Mouse (Mus musculus): Measurements from ENCODE around the gene Rtn3. TPM values are rescaled to one million over a fixed set of nuclear protein-coding genes. Genes with fewer than 3 reads are reported as not detected.

Gene Rtn3
- total RNA-seq, 2 experiments from 2014 or later: 58.5 to 79.7 TPM

DNA sequence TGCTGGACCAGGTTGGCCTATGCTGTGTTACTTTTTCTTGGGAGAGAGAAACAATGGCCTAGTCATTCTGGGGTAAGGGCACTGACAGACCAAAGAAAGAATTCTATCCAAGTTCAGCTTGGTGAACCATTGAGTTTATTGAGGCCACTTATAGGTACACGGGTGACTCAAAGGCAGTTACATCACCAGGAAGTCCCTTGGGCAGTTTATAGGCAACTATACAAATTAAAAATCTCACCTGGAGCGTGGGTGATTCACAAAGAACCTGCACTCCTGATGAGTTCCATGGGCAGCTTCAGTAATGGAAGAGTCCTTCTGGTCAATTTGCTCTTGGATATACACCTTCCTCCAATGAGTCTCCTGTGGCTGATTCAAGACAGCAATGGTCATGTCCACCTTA lies 9.6 kb upstream of the Rtn3 start:
- no peak for ATAC-seq (replicated peaks; ENCODE audit: low FRiP score, low TSS enrichment, poor library complexity, severe bottlenecking)

DNA sequence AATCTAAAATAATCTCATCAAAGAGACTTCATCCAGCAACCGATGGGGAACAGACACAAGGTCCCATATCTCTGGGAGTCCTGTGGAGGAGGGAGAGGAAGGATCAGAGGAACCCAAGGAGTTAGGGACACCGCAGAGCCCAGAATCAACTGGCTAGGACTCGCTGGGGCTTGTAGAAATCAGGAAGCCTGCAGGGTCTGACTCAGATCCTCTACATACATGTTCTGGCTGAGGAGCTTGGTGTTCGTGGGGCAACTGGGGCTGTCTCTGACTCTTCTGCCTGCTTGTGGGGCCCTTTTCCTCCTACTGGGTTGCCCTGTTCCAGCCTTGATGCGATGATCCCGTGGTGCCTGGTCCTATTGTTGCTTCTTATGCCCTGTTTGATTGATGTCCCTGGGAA lies 8.9 kb upstream of the Rtn3 start:
- ATAC-seq (replicated peaks; ENCODE audit: low FRiP score, low TSS enrichment, poor library complexity, severe bottlenecking): no peak

DNA sequence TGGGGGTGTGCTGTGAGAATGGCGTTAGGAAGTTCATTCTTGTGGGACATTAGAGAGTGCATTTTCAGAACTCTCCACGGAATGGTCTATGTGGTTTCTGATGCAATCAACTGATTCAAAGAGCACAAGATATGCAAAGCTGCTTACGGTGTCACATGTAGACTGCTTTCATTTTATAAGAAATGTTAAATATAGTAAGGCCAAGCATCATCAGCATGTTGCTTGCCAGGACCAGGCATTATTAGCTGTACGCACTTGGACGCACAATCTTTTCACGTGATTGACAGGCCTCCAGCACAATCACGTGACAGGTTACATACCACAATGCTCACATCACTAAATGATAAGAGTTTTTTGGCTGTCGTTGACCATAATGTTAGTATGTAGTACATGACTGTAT lies 4.6 kb upstream of the Rtn3 start:
- ATAC-seq (replicated peaks; ENCODE audit: low FRiP score, low TSS enrichment, poor library complexity, severe bottlenecking): no peak

DNA sequence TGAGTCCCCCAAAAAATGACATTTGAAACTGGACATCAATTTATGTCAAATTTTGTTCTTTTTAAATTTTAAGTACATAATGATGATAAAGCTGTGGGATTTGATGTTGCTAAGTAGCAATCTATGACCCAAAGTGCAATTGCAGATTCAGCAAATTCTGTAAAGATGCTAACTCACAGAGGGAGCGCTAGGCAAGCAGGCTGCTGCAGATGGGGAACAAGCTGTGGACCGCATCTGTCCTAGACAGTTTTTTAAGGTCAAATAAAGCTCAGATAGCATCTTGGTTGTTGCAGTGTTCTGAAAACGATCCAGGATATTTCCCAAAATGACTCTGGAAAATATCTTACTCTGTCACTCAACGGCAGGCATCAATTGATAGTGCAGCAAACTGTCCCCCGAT lies 995 bp upstream of the Rtn3 start:
- no peak for ATAC-seq (replicated peaks; ENCODE audit: low FRiP score, low TSS enrichment, poor library complexity, severe bottlenecking)

DNA sequence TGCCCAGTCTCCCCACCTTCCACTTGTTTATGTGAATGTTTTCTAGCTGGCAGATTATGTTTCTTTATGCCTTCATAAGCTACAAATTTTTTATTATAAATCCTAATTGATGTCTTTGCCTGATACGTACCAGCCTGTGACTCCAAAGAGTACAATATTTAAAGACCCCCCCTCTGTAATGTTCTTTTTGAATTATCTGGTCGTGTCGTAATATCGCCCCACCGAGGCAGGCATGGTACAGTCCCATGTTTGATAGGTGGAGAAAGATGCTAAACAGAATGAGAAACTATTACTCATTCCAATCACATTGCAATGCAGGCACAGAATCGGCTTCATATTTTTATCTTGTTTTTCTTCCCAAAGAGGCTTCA lies 416 bp upstream of the Rtn3 start:
- peak; percentile 75 for ATAC-seq (replicated peaks; ENCODE audit: low FRiP score, low TSS enrichment, poor library complexity, severe bottlenecking)

DNA sequence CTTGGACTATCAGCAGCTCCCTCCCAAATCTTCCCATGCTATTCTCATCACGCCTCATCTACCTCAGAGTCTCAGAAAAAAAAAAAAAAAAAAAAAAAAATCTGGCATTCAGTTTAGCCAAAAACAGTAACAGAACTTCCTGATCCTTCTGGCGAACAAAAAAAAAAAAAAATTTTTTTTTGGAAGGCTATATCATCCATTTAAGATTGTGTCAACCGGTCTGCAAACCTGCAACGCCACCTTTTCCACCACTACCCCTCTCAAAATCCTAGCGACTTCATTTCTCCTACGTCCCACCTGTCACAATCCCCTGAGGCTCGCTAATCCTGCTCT lies 849 bp downstream of the Rtn3 start:
- ATAC-seq (replicated peaks; ENCODE audit: low FRiP score, low TSS enrichment, poor library complexity, severe bottlenecking): no peak

DNA sequence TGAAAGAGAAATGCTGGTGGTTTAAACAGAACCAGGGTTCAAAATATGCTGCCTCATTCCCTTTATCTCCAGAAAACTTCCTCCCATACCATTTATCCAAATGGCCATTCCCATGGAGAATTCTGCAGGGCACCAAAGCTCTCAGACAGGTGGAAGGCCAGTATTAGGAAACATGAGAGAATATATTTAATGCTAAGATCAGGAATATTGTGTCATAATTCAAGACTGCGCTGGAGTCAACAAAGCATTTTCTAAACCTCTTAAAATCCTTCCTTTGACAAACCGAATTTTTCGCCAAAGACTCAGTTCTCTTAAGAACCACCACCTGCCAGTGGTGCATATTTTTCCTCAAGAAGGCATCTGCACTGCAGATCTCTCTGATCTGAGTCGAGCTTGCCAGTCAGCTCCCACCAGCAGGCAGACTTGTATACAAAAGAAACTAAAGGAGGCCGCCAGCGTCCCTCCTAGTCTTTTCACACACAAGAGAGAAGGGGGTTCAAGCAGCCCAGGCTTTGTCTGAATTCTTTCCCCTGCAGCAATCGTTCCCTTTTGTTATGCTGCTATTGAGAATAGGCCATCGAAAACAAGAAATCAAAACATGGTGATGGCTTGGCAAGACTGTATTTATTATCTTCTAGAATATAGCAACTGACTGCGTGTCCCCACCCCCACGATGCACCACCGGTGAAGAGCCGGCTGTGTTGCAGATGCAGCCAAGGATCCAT lies 1.4 kb downstream of the Rtn3 start:
- no peak for ATAC-seq (replicated peaks; ENCODE audit: low FRiP score, low TSS enrichment, poor library complexity, severe bottlenecking)

DNA sequence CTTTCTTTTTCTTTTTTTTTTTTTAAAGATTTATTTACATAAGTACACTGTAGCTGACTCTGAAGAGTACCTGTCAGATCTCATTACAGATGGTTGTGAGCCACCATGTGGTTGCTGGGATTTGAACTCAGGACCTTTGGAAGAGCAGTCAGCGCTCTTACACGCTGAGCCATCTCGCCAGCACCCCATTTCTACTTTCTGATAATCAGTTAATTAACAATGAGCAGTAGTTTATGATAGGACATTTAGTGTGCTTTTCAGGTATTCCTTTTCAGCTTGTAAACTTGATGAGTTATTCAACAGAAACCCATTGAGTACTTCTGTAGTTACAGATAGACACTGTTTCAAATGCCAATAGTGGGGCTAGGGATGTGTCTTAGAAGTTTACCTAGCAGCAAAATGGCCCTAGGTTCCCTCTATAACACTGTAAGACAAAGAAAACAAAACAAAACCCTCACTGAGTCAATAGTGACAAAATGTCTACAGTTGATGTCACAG lies 3.3 kb downstream of the Rtn3 start:
- no peak for ATAC-seq (replicated peaks; ENCODE audit: low FRiP score, low TSS enrichment, poor library complexity, severe bottlenecking)

DNA sequence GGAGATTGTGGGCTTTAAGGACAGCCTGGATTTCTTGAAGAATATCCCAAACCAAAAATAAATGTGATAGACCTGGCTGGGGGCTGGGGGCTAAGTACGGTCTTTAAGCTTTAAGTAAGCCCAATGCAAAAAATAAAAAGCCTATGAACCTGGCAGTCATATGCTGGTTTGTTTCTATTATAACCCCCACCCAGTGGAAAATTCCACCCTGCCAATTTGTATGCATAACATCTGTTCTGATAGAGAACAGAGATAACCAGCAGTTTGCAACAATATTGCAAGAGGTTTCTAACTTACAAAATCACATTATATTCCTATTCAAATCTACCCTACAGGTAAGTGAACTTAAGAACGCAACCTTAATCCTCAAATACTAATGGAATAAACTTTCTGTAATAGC lies 12.4 kb downstream of the Rtn3 start:
- ATAC-seq (replicated peaks; ENCODE audit: low FRiP score, low TSS enrichment, poor library complexity, severe bottlenecking): no peak

DNA sequence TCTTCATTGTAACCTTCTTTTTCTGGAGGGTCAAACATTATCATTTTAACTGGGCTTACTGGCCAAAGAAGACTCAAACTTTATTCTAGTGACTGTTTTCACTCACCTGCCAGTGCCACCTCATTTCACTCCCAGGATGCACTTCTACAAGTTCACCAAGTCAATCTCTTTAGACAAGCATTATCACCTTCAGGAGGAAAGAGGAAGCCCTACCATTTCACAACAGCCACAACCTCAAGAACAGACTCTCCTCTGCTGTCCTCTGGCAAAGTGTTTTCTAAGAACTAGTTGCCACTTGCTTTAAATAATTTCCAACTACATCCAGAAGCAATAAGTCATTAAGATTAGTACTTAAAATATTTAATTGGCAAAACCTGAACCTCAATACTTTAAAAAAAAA lies 15.2 kb downstream of the Rtn3 start:
- no peak for ATAC-seq (replicated peaks; ENCODE audit: low FRiP score, low TSS enrichment, poor library complexity, severe bottlenecking)

DNA sequence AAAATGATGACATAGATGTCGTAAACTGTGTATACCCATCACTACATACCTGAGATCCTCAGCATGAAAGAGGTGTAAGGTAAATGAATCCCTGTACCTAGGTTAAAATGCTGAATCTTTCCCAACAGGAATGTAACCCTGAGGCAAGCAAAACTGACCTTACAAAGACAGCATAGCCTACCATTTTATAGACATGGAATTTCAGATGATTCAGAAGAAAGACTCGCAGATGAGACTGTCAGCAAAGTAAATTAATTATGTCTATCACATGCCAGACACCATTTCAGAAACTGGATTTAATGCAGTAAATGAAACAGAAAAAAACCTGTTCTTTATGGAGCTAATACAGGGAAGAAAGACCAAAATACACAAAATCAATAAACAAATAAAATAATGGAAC lies 23.7 kb downstream of the Rtn3 start:
- ATAC-seq (replicated peaks; ENCODE audit: low FRiP score, low TSS enrichment, poor library complexity, severe bottlenecking): no peak

DNA sequence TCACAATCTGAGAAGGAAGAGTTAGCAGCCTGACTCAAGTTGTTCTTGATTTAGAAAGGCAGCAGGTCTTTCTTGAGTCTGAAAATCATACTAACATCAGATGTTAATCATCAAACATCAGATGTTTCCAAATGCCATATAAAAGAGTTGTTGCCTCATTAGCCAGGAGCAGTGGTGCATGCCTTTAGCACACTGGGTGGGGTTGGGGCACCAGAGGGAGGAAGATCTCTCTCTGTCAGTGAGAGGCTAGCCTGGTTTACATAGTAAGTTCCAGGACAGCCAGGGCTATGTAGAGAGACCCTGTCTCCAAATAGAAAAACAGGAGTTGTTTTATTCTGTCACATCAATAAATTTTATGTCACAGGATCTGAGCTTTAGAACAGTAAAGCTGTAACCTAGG lies 24.2 kb downstream of the Rtn3 start:
- ATAC-seq (replicated peaks; ENCODE audit: low FRiP score, low TSS enrichment, poor library complexity, severe bottlenecking): no peak

DNA sequence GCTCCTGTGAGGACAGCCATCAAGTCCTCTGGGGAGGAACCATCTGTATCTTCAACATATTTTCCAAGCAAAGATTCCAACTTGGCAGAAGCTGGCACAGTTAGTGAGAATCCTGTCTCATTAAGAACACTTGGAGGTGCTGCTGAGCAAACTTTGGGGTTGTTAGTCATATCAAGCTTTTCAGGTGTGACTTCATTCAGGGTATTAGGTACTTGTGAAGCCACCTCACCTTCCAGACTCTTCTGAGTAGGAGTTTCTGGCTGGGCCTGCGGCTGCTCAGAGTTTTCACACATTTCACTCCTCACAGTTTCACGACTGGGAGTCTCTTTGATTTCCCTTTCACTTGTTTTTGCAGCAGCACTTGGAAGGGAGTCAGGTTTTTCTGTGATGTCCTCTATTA lies 26.3 kb downstream of the Rtn3 start:
- ATAC-seq (replicated peaks; ENCODE audit: low FRiP score, low TSS enrichment, poor library complexity, severe bottlenecking): no peak

DNA sequence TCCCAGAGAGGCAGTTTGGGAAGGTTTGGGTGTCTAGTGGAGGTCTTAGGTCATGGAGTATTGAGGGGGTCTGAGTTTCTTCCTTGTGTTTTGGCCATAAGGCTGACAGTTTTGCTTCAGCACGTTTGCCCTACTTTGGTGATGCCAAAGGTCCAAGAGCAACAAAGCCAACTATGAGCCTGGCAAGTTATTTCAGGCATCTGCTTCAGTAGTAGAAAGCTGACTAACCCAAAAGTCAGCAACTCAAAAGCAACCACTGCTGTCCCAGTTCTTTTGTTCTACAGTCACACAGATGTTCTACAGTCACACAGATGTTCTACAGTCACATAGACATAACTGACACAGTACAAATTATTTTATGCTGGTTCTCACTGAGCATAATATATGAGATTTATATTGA lies 37.5 kb downstream of the Rtn3 start:
- no peak for ATAC-seq (replicated peaks; ENCODE audit: low FRiP score, low TSS enrichment, poor library complexity, severe bottlenecking)

DNA sequence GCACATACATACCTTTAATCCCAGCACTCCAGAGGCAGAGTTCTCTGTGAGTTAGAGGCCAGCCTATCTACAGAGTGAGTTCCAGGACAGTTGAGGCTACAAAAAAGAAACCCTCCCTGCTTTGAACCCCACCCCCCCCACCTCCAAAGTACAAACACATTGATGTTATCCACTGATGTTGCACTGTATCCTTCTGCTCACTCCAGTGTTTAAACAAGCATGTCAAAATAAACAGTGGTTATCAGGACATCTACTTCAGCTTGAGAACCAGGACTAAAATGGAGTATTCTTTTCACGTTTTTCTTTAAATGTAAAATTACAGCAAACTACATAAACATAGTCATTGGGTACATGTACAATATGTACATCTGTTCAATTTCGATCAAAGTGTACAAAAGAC lies 38.0 kb downstream of the Rtn3 start:
- no peak for ATAC-seq (replicated peaks; ENCODE audit: low FRiP score, low TSS enrichment, poor library complexity, severe bottlenecking)

DNA sequence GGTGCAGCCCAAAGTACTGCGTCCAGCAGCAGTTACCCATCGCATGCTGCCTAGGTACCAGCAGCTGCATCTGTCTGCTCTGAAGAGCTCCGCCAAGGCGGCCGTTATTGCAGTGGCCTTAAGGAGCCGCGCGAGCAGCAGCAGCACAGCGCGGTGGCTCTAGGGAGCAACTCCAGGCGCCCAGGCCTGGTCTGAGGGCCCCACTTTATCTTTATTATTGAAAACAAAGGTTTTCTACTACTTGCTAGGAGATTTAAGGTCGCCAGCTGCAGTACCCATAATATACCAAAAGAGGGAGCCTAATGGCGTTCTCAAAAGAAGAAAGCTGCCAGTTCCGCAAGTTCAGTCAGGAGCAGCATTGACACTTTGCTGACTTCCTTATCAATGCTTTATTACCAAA lies 41.6 kb downstream of the Rtn3 start:
- ATAC-seq (replicated peaks; ENCODE audit: low FRiP score, low TSS enrichment, poor library complexity, severe bottlenecking): peak; percentile 65; the same call in 1 of the 2 replicates

DNA sequence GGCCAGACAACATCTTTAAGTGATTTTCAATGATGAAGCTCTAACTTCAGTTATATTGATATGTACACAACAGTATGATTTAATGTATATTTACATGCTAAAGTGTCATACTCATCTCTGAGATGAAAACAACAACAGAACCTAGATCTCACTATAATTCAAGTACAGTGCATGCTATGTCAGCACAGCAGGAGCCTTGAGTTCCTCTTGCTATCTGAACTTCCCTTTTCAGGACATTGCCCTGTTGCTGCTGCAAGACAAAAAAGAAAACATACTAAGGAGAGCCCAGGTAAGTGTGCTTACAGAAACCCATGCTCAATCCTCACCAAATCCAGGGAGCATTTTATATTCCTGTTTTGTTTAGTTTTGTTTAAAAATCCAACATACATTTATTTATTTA lies 44.8 kb downstream of the Rtn3 start:
- no peak for ATAC-seq (replicated peaks; ENCODE audit: low FRiP score, low TSS enrichment, poor library complexity, severe bottlenecking)

DNA sequence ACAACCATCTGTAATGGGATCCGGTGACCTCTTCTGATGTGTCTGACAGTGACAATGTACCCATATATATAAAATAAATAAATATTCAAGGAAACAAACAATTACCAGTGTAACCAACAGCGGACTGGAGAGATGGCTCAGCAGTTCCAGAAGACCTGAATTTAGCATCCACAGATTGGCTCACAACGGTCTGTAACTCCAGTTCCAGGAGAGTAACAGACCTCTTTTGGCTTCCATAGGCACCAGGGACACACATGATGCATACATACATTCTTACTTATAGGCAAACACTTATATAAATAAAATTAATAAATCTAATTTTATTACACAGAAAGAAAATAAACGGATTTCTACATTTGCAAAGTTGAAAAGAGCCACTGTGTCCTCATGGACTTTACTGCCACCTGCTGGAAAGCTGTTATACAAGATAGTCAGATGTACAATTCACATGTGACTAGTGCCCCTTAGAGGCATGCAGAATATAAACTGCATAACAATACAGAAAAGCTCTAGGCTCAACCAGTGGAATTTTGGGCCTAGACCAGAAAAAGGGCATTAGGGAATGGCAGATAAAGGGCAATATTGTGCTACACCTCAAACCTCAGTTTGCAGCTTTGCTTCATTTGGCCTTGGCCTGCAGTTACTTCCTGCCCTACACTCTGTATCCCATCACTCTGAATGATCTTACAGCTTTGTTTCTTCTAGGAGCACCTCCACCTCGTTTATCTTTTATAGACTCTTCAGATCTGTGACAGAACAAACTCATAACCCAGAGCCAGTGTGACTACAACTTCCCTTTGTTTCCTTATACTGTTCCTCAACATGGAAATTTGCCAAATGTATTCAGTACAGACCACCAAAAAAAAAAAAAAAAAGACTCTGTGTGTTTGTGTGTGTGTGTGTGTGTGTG lies 46.8 kb downstream of the Rtn3 start:
- peak; percentile 82 for ATAC-seq (replicated peaks; ENCODE audit: low FRiP score, low TSS enrichment, poor library complexity, severe bottlenecking)

DNA sequence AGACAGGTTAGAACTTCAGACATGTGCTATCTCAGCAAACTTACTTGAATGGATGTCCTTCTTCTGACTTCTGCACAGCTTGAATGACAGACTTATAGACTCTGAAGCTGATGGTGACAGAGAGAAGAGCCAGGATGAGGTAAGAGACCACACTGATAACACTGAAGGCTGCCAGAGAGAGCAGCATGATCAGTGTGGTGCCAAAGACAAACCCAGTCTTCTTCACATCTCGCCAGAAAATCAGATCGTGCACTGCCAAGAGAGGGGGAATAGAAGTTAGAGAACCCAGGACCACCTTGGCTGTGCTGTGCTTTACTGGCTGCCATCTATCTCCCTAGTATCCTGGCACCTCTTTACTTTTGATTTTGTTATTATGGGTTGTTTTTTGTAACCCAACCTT lies 48.2 kb downstream of the Rtn3 start:
- no peak for ATAC-seq (replicated peaks; ENCODE audit: low FRiP score, low TSS enrichment, poor library complexity, severe bottlenecking)

DNA sequence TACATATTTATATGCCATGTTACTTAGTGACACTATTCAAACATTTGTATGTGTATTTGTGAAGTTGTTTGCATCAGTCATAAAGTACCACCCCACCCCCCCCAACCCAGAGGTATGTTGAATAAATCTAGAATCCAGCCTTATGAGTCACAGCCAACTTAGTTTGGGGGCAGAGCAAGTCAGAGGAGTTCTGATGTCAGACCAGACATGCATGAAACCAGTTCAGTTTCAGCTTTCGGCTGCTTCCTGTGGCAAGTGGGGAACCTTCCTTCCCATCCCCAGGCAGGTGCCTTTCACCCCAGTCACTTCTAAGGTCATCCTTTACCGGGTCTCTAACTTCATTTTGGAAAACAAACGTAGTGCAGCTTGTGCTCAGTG lies 57.7 kb downstream of the Rtn3 start:
- no peak for ATAC-seq (replicated peaks; ENCODE audit: low FRiP score, low TSS enrichment, poor library complexity, severe bottlenecking)
